ENCODE assay signal across 29 mouse cellular contexts in the genomic region with DNA sequence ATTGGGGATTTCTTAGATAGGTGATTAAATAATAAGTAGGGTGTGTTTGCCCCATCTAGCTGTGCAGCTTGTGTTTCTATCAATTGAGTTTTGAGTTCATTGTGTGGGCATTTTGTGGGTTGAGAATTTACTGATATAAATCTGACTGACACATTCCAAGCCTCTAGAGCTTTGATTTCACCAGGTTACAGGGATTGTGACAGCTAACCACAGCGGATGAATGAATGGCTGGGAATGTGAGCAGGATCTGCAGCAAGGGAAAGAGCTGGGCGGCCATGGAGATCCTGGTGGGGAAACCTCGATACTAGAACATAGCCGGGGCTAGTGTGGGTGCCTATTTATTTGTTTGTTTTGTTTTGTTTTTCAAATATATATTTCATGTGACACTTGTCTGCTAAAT.
"Had no signal": no experiment of that assay in that cellular context is flagged by ENCODE, and none has a peak within 500 bp of the region (broad histone marks: within the 10 kb centered on the region; RNA-seq: fewer than 3 reads in every experiment).

No protein-coding gene starts in this region.

- DNase-seq: left cerebral cortex, postnatal 4 days; liver; liver, embryonic 13.5 days; liver, postnatal 0 days; lung, adult 18-20 months; lung, adult 2 months; lung, embryonic 14.5 days; lung, postnatal 10 days; lung, postnatal 14 days; lung, postnatal 36 days; lung, postnatal 4 days; midbrain, embryonic 14.5 days had no signal

- H3K27me3 ChIP-seq: limb, embryonic 12.5 days; limb, embryonic 13.5 days; limb, embryonic 15.5 days; liver, embryonic 12.5 days; liver, embryonic 13.5 days; liver, embryonic 15.5 days; lung, embryonic 15.5 days; megakaryocyte, embryonic 14.5 days; midbrain, embryonic 12.5 days; midbrain, embryonic 13.5 days; midbrain, embryonic 15.5 days; neural tube, embryonic 12.5 days; neural tube, embryonic 13.5 days had no signal

- H3K4me3 ChIP-seq: left cerebral cortex, adult 2 months; limb, embryonic 10.5 days; limb, embryonic 12.5 days; limb, embryonic 13.5 days; limb, embryonic 15.5 days; liver, embryonic 12.5 days; liver, embryonic 13.5 days; liver, embryonic 15.5 days; lung, embryonic 15.5 days; megakaryocyte, embryonic 14.5 days; midbrain, embryonic 10.5 days; midbrain, embryonic 12.5 days; midbrain, embryonic 13.5 days; midbrain, embryonic 15.5 days; neural tube, embryonic 12.5 days; neural tube, embryonic 13.5 days had no signal

- H3K4me2 ChIP-seq: limb, embryonic 12.5 days; limb, embryonic 13.5 days; limb, embryonic 15.5 days; liver, embryonic 11.5 days; liver, embryonic 12.5 days; liver, embryonic 13.5 days; liver, embryonic 15.5 days; lung, embryonic 14.5 days; lung, embryonic 15.5 days; midbrain, embryonic 11.5 days; midbrain, embryonic 12.5 days; midbrain, embryonic 13.5 days; midbrain, embryonic 15.5 days; neural tube, embryonic 12.5 days; neural tube, embryonic 13.5 days had no signal

- H3K36me3 ChIP-seq: limb, embryonic 10.5 days; limb, embryonic 12.5 days; limb, embryonic 13.5 days; limb, embryonic 15.5 days; liver, embryonic 12.5 days; liver, embryonic 13.5 days; liver, embryonic 15.5 days; lung, embryonic 15.5 days; midbrain, embryonic 10.5 days; midbrain, embryonic 12.5 days; midbrain, embryonic 13.5 days; midbrain, embryonic 15.5 days; neural tube, embryonic 12.5 days; neural tube, embryonic 13.5 days had no signal
